Mouse (Mus musculus) spleen, postnatal 10 days (tissue): Measurements from ENCODE around the gene Hoxc4.

Source experiments
- DNase-seq, 2 experiments: peaks; one replicate each; pipeline ENCODE4 v3.0.0; 2021 to 2022; ENCODE audit warnings: low spot score in 2 of 2

Gene Hoxc4

DNA sequence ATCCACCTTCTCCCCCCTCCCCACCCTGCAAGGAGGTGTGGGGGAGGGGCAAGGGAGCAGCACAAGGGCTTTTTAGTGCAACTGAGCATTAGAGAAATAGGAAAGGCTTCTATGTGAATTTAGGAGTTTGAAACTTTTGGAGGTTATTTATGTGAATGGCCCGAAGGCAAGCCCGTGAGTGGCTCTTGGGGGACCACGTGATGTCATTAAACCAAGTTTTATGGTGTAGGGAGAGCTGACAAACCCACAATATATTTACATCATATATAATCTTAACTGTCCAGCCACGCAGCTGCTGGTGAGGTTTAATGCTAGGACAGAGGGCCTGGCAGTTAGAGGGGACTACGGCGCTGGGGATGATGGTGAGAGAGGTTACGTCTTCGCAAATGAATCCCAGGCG lies at the start of gene Hoxc4:
Gene Hoxc4, plus strand, starts transcription at position 299 of the 400 bp plus-strand sequence.
- DNase-seq = no peak

DNA sequence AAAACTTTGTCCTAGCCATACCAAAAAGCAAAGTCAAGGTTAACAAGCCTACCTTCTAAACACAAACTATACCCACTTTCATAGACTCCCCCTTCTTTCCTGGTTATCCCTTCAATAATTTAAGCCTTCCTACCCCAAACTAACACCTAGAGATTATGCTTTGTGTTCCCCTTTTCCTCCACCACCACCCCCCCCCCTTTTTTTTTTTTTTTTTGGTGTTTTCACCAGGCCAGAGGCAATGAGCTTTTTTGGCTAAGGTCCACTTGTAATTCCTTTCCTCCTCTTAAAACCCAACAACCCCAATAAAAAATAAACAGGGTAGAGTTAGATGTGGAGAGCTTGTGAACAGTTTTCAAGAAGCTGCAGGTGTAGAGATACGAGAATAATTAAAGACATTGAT lies 49.4 kb upstream of the Hoxc4 start:
- DNase-seq = no peak

- no peak for DNase-seq
Observed at GRCm38 (mm10) chr15:102970740-102971139, 48.0 kb upstream of the Hoxc4 start.

- DNase-seq = no peak
Observed at GRCm38 (mm10) chr15:102972254-102972653, 46.5 kb upstream of the Hoxc4 start.

GRCm38 (mm10) chr15:102972753-102973152 lies 46.0 kb upstream of the Hoxc4 start:
- DNase-seq = no peak

DNA sequence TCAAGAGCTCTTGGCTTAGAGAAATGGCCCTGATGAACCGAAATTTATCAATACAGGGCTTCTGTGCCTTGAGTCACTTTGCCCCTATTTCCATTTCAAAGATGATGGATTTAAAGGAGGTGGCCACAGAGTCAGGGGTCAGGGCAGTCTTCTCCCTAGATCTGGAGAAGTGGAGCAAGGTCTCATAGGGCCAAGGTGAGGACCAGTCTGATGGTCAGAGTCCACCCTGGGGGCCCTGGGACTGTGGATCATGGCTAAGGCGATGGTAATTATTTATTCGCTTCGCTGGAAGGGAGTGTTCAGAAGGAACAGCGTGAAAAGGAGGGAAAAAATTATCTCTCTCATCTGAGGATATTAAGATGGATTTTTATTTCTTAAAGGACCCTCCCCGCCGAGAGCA lies 43.7 kb upstream of the Hoxc4 start:
- DNase-seq = no peak

GRCm38 (mm10) chr15:102975688-102976111 lies 43.0 kb upstream of the Hoxc4 start:
- DNase-seq = no peak

DNA sequence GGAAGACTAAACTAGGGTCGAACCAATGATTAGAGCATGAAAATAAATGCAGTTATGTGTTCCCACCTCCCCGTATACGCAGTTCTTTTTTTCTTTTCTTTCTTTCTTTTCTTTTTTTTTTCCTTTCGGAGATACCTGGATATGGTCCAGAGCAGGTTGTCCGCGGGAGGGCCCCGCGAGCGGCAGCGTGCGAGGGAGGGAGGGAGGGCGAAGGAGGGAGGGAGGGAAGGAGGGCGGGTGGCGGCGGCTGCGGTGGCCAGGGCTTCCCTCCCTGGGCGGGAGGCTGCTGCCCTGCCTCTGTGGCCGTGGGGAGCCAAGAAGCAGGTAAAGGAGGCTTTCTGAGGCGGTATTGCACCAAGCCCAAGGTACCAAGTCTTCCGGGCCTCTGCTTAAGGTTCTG lies 42.6 kb upstream of the Hoxc4 start, which contains the start of gene Hoxc9:
Gene Hoxc9, plus strand, starts transcription at position 269 of the 400 bp plus-strand sequence.
- no peak for DNase-seq

DNA sequence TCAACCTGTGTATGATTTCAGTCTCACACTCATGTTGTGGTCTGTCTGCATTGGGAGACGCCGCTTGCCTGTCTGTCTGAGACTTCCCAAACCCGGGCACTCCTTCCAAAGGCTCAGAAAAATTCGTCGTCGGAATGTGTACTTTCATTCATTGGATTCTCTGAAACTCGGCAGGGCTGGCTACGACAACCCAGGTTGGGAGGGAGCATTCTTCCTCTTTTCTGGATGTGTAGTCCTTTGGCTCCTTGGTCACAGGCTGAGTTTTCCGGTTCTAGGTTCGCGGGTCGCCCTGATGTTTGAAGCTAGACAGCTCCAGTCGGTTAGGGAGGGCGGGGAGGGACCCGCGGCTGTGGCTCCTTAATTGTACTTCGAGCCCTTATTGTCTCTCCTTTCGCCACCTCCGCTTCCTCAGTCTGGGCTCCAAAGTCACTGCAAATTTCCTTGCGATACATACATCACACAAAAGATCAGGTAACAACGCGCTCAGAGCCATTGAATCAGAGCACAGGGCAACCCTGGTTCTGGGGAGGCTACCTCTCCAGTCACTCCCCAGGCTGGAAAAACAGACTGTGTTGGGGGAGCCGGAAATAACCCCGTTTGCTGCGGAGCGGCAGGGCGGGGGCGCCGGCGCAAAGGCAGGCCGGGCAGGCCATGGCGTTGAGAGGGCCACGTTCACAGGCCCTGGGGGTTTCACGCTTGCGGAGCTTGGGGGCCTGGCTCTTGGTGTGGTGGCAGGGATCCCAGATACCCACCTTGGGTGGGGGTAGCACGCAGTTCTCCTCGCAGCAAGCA lies 41.9 kb upstream of the Hoxc4 start:
- DNase-seq = no peak

DNA sequence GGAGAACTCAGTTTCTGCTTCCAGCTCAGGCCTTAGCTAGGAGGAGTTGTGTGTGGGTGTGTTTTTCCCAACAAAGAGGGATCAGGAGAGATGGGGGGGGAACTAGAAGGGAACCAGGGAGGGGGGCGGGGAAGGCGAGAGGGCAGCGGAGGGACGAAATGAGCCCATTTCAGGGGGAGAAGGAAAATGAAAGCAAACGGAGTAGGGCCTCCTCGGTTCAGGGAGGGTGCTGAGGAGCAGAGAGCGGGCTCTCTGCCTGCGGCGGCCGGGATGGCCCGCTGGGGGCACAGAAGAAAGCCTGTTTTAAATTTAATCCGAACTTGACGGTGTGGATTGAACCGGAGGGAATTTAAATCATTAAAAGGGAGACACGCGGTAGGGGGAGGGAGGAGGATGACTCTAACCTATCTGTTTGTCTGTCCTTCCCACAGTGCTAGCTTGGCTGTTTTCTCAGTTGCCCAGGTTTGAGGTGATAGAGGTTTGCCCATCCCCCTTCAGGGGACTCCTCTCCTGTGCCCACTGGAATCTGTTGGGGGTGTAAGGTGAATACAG lies 41.2 kb upstream of the Hoxc4 start:
- no peak for DNase-seq

DNA sequence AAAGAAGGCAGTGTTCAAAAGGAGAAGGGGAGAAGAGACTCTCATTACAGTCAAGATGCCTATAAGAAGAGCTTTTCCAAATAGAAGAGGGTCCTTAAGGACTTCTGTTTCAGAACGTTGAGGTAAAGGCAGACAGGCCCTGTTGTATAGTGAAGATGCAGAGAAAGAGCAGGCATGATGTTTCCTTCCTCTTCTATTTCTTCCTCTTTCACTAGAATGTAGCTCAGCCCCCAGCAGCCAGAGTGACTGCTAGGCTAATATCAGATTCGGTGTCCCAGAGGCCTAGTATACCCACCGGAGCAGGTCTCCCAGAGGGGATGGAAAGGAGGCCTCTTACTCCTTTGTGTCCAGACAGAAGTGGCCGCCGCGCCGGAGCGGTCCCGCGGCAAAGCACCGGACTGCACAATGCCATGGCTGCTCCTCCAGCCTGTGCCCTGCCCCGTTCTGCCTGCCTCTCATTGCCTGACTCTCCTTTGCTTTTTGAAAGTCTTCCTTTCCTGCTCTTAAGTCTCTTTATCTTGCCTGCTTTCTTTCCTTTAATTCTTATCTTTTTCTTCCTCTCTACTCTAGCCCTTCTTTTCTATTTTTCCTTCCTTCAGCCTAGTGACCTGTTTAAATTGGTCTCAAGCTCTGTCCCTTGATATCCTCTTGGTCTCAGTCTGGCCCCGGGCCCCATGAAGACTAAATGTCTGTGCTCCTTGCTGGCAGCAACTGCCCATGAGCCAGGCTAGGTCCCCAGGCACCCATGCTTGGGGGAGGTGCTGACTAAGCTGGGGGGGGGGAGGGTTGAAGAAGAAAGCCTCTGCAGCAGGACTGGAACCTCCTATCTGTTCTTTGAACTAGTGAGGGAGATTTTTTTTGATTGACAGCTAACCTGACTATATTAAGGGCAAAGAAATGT lies 39.9 kb upstream of the Hoxc4 start:
- no peak for DNase-seq

GRCm38 (mm10) chr15:102979936-102980335 lies 38.8 kb upstream of the Hoxc4 start:
- no peak for DNase-seq

DNA sequence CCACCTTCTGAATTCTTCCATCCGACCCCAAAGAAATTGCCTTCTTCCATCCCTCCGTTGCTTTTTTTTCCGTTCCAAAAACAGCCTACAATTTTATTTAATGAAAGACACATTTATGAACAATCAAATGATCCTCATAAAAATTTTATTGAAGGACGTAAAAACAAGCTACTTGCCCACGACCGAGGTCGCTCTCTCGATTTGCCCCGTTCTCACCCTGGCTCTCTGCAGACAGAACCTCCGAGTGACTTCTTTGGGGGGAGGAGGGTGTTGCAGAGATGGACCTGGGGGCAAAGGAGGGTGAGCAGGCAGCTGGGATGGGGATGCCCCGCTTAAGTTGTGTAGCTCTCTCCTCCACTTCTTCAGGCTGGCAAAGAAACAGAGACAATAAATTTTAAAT lies 38.4 kb upstream of the Hoxc4 start:
- no peak for DNase-seq

DNA sequence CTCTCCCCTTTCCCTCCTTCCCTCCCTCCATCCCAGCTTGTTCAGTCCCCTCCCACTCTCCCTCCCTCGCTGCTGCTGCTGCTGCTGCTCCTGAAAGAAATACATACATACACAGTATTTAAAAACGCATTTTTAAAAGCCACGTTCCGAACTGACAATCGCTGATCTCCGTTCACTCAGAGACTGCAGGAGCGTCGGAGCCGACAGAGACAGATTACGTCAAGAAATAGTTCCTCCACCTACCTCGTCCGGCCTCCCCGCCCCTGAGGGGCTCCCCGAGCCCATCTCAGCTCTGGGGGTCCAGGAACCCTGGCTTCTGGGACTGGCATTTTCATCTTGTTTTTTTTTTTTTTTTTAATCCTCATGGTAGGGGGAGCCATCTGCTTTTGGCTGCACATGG lies 37.8 kb upstream of the Hoxc4 start:
- no peak for DNase-seq

- DNase-seq = no peak
Observed at GRCm38 (mm10) chr15:102981379-102982288, 37.1 kb upstream of the Hoxc4 start.

DNA sequence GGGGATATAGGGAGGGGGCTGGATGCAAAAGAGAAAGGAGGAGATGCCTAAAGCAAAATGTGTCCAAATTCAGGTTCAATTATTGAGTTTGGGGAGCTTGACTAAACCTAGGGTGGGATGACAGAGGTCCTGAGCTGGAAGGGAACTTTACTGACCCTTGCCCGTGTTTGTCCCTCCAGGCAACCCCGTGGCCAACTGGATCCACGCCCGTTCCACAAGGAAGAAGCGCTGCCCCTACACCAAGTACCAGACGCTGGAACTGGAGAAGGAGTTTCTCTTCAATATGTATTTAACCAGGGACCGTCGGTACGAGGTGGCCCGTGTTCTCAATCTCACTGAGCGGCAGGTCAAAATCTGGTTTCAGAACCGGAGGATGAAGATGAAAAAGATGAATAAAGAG lies 35.0 kb upstream of the Hoxc4 start:
- no peak for DNase-seq

- DNase-seq = no peak
Observed at GRCm38 (mm10) chr15:102984521-102984920, 34.2 kb upstream of the Hoxc4 start.

DNA sequence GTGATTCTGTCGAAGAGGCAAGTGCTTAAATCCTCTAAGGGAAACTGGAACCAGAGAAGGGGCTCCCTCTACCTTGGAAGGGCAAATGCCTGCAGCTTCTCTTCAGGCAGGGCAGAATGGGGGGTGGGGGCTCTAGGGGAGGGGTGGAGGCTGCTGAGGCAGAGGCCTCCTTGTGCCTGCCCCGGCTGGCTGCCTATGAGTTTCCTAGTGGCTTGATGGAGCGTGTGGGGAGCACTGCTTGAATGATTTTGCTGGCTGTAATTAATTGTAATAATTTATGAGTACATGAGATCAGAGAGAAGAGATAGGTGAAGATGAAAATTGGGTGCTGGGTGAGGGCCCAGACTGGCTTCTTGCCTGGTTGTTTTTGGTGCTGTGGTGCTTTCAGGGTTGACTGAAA lies 33.8 kb upstream of the Hoxc4 start:
- DNase-seq = no peak

GRCm38 (mm10) chr15:102987124-102987833 lies 31.5 kb upstream of the Hoxc4 start:
- peak; percentile 70 to 90 for DNase-seq

DNA sequence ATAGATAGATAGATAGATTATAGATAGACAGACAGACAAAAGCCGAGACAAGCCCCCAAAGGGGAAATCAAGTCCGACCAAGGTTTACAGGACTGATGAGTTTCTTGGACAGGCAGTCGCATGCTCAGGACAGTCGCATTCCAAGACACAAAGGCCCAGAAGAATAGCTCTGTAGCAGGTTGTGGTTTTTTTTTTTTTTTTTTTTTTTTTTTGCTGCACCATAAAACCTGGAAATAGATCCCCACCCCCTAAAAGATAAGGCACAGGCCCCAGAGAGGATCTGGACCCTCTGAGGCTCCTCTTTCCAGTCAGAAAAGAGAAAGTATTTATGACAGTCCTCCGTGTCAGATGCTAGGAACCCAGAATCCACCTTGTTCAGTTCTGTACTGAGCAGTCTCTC lies 30.7 kb upstream of the Hoxc4 start:
- no peak for DNase-seq
